Mouse (Mus musculus) MEL (cell line): ENCODE measurements at regions not wholly inside any gene's neighbourhood (a gene's known extent, or its start where the extent isn't known, plus 50 kb on each side); places are given as distances from the start of the nearest gene placed in this dataset.

ENCODE experiments used
- DNase-seq: peaks from one replicate; pipeline ENCODE4 v3.0.0; 2011; ENCODE audit warnings: low read depth, low spot score
- H3K27ac ChIP-seq: 2 replicates; pipeline ENCODE4 v1.5.1; 2012; ENCODE audit warnings: low read depth, mild to moderate bottlenecking, control low read depth, low read length, moderate library complexity; ENCODE audit not compliant: control insufficient read depth
- H3K27me3 ChIP-seq, 2 experiments: fragments of 150-350 bp in 1 of 2; sonication (generic) in 1 of 2; 2 replicates each; pipeline ENCODE4 v1.6.1; 2012; ENCODE audit warnings: low read length in 2 of 2, mild to moderate bottlenecking in 2 of 2, improper control_type of control experiment in 1 of 2, moderate library complexity in 1 of 2; ENCODE audit not compliant: insufficient read depth in 2 of 2, control insufficient read depth in 1 of 2
- H3K36me3 ChIP-seq, 2 experiments: 2 replicates each; pipeline ENCODE4 v1.6.1; 2012 to 2014; ENCODE audit warnings: low read length in 2 of 2, improper control_type of control experiment in 1 of 2, inconsistent platforms in 1 of 2, mild to moderate bottlenecking in 1 of 2; ENCODE audit not compliant: insufficient read depth in 2 of 2, control insufficient read depth in 1 of 2
- H3K4me1 ChIP-seq, 2 experiments: fragments of 150-350 bp in 1 of 2; sonication (generic) in 1 of 2; 2 replicates each; pipeline ENCODE4 v1.6.1; 2012; ENCODE audit warnings: low read length in 2 of 2, improper control_type of control experiment in 1 of 2, mild to moderate bottlenecking in 1 of 2; ENCODE audit not compliant: insufficient read depth in 2 of 2, control insufficient read depth in 1 of 2
- H3K4me3 ChIP-seq, 2 experiments: fragments of 150-350 bp in 1 of 2; sonication (generic) in 1 of 2; 2 replicates each; pipeline ENCODE4 v1.5.1; 2012; ENCODE audit warnings: low read depth in 2 of 2, low read length in 2 of 2, mild to moderate bottlenecking in 2 of 2, moderate library complexity in 2 of 2, control low read depth in 1 of 2, improper control_type of control experiment in 1 of 2; ENCODE audit not compliant: control insufficient read depth in 1 of 2, insufficient read depth in 1 of 2
- H3K79me2 ChIP-seq: 2 replicates; pipeline ENCODE4 v1.6.1; 2012; ENCODE audit warnings: mild to moderate bottlenecking, low read length, moderate library complexity; ENCODE audit not compliant: control insufficient read depth, poor library complexity, insufficient read depth
- H3K9ac ChIP-seq: 2 replicates; pipeline ENCODE4 v1.6.1; 2012; ENCODE audit warnings: low read depth, mild to moderate bottlenecking, control low read depth, low read length, moderate library complexity; ENCODE audit not compliant: control insufficient read depth, poor library complexity, severe bottlenecking
- H3K9me3 ChIP-seq: fragments of 150-350 bp; sonication (generic); replicated peaks from 2 replicates; pipeline ENCODE4 v1.6.1; 2012; ENCODE audit warnings: mild to moderate bottlenecking, low read length, improper control_type of control experiment, moderate library complexity; ENCODE audit not compliant: insufficient read depth
- BHLHE40 ChIP-seq: IDR thresholded peaks from 2 replicates; pipeline ENCODE4 v1.6.1; 2012; ENCODE audit warnings: low read depth, mild to moderate bottlenecking, inconsistent platforms, low read length, improper control_type of control experiment, borderline replicate concordance
- E2F4 ChIP-seq: IDR thresholded peaks from 2 replicates; pipeline ENCODE4 v1.6.1; 2011; ENCODE audit warnings: low read depth, low read length, improper control_type of control experiment, borderline replicate concordance
- EP300 ChIP-seq, 2 experiments: IDR thresholded peaks; 2 replicates each; pipeline ENCODE4 v1.6.1; 2011; ENCODE audit warnings: improper control_type of control experiment in 2 of 2, low read length in 2 of 2, low read depth in 1 of 2, mild to moderate bottlenecking in 1 of 2
- ETS1 ChIP-seq: IDR thresholded peaks from 2 replicates; pipeline ENCODE4 v1.6.1; 2012; ENCODE audit warnings: low read depth, mild to moderate bottlenecking, inconsistent platforms, low read length, improper control_type of control experiment, moderate library complexity
- GABPA ChIP-seq: IDR thresholded peaks from 2 replicates; pipeline ENCODE4 v1.6.1; 2012; ENCODE audit warnings: low read depth, mild to moderate bottlenecking, inconsistent platforms, low read length, improper control_type of control experiment, moderate library complexity
- MAFK ChIP-seq: IDR thresholded peaks from 2 replicates; pipeline ENCODE4 v1.6.1; 2011; ENCODE audit warnings: low read depth, mild to moderate bottlenecking, low read length, improper control_type of control experiment, borderline replicate concordance
- MAZ ChIP-seq: IDR thresholded peaks from 2 replicates; pipeline ENCODE4 v1.6.1; 2012; ENCODE audit warnings: low read depth, mild to moderate bottlenecking, inconsistent platforms, low read length, improper control_type of control experiment
- MEF2A ChIP-seq: IDR thresholded peaks from 2 replicates; pipeline ENCODE4 v1.6.1; 2014; ENCODE audit warnings: low read depth, mild to moderate bottlenecking, inconsistent platforms, low read length, improper control_type of control experiment; ENCODE audit not compliant: poor library complexity, insufficient replicate concordance, severe bottlenecking; ENCODE audit errors: extremely low read depth
- MXI1 ChIP-seq: IDR thresholded peaks from 2 replicates; pipeline ENCODE4 v1.6.1; 2011; ENCODE audit warnings: mild to moderate bottlenecking, low read depth, low read length, improper control_type of control experiment
- MYB ChIP-seq: IDR thresholded peaks from 2 replicates; pipeline ENCODE4 v1.6.1; 2011; ENCODE audit warnings: mild to moderate bottlenecking, low read depth, low read length, improper control_type of control experiment
- MYC ChIP-seq: IDR thresholded peaks from 2 replicates; pipeline ENCODE4 v1.6.1; 2011; ENCODE audit warnings: low read depth, mild to moderate bottlenecking, low read length, improper control_type of control experiment, moderate library complexity
- POLR2AphosphoS5 ChIP-seq: IDR thresholded peaks from 2 replicates; pipeline ENCODE4 v1.6.1; 2012; ENCODE audit warnings: low read depth, borderline replicate concordance, mild to moderate bottlenecking, inconsistent platforms, low read length, moderate library complexity, mixed read lengths
- SIN3A ChIP-seq: IDR thresholded peaks from 2 replicates; pipeline ENCODE4 v1.6.1; 2012; ENCODE audit warnings: low read length, improper control_type of control experiment, inconsistent platforms
- SMC3 ChIP-seq: IDR thresholded peaks from 2 replicates; pipeline ENCODE4 v1.6.1; 2011; ENCODE audit warnings: low read depth, low read length, improper control_type of control experiment
- TBP ChIP-seq: IDR thresholded peaks from 2 replicates; pipeline ENCODE4 v1.8.0; 2011; ENCODE audit warnings: low read depth, low read length, improper control_type of control experiment
- UBTF ChIP-seq: IDR thresholded peaks from 2 replicates; pipeline ENCODE4 v1.6.1; 2012; ENCODE audit warnings: low read depth, mild to moderate bottlenecking, inconsistent platforms, low read length, improper control_type of control experiment, moderate library complexity, borderline replicate concordance; ENCODE audit not compliant: insufficient read depth
- USF1 ChIP-seq: IDR thresholded peaks from 2 replicates; pipeline ENCODE4 v1.6.1; 2014; ENCODE audit warnings: low read depth, mild to moderate bottlenecking, inconsistent platforms, low read length, improper control_type of control experiment, moderate library complexity
- USF2 ChIP-seq, 2 experiments: IDR thresholded peaks; 2 replicates each; pipeline ENCODE4 v1.6.1; 2011 to 2012; ENCODE audit warnings: improper control_type of control experiment in 2 of 2, low read length in 2 of 2, borderline replicate concordance in 1 of 2, inconsistent platforms in 1 of 2, low read depth in 1 of 2, mild to moderate bottlenecking in 1 of 2; ENCODE audit not compliant: insufficient read depth in 1 of 2
- ZKSCAN1 ChIP-seq: IDR thresholded peaks from 2 replicates; pipeline ENCODE4 v1.6.1; 2012; ENCODE audit warnings: low read depth, mild to moderate bottlenecking, inconsistent platforms, low read length, improper control_type of control experiment, moderate library complexity
- ZMIZ1 ChIP-seq: IDR thresholded peaks from 2 replicates; pipeline ENCODE4 v1.6.1; 2012; ENCODE audit warnings: low read depth, mild to moderate bottlenecking, inconsistent platforms, low read length, improper control_type of control experiment, moderate library complexity

- Histone ChIP-seq H3K9me3 (no peaks in the 10 kb centered on the region), H3K27me3 (no peaks in the 10 kb centered on the region; a peak in 1 of 4 replicates), H3K36me3 (no peaks in the 10 kb centered on the region)
Measured at GRCm38 (mm10) chr3:144284326-144284725, 79.3 kb upstream of the Lmo4 start.

GRCm38 (mm10) chr3:144273115-144273514 lies 68.1 kb upstream of the Lmo4 start:
- DNase-seq: no peak
- Histone ChIP-seq H3K27me3 (no peaks in the 10 kb centered on the region; a peak in 1 of 4 replicates), H3K79me2 (no peaks in the 10 kb centered on the region), H3K9ac (no peak overlapping the region), H3K27ac (no peak overlapping the region), H3K4me1 (no peaks in the 10 kb centered on the region), H3K36me3 (no peaks in the 10 kb centered on the region), H3K9me3 (no peaks in the 10 kb centered on the region), H3K4me3 (no peak overlapping the region)
- TF ChIP-seq MAFK (no peak), MXI1 (no peak), TBP (no peak), MYC (no peak), ETS1 (no peak), UBTF (no peak), BHLHE40 (no peak), EP300 (IDR thresholded peaks at IDR 0.05; ENCODE audit: low read depth in 1 of 2, low read length in 2 of 2) (no peak)

More at GRCm38 (mm10) chr3:144284326-144284725, 79.3 kb upstream of the Lmo4 start:
- H3K79me2 ChIP-seq: no peaks in the 10 kb centered on the region
- H3K4me1 ChIP-seq: no peaks in the 10 kb centered on the region
- H3K4me3 ChIP-seq: no peak overlapping the region
- no peak for DNase-seq
- no peak overlapping the region for H3K9ac ChIP-seq
- TF ChIP-seq SMC3: no peak
- no peak for TF ChIP-seq SIN3A
- no peak for TF ChIP-seq USF1
- TF ChIP-seq USF2 (IDR thresholded peaks at IDR 0.05; ENCODE audit: borderline replicate concordance in 1 of 2, insufficient read depth in 1 of 2, low read depth in 1 of 2, low read length in 2 of 2): no peak
- TF ChIP-seq MEF2A: no peak
- TF ChIP-seq E2F4: no peak
- no peak for TF ChIP-seq POLR2AphosphoS5
- TF ChIP-seq MYB: no peak
- no peak for TF ChIP-seq ZMIZ1
- TF ChIP-seq MAZ: no peak
- TF ChIP-seq BHLHE40: no peak
- no peak for TF ChIP-seq ZKSCAN1
- TF ChIP-seq MAFK: no peak
- no peak for TF ChIP-seq GABPA
- no peak for TF ChIP-seq TBP
- no peak for TF ChIP-seq UBTF
- no peak overlapping the region for H3K27ac ChIP-seq
